Mouse (Mus musculus) kidney, adult 2 months (tissue): Measurements from ENCODE around the gene Phlda1.

Experiments used
- CTCF ChIP-seq: fragments of 200-500 bp; conservative IDR thresholded peaks from 2 replicates; pipeline ENCODE4 v1.5.1; 2011; ENCODE audit warnings: low read depth, mild to moderate bottlenecking, control low read depth, low read length, moderate library complexity, mixed read lengths; ENCODE audit not compliant: insufficient read depth, insufficient read length
- POLR2A ChIP-seq: fragments of 200-500 bp; IDR thresholded peaks from one replicate; pipeline ENCODE4 v1.6.1; 2011; ENCODE audit warnings: low read depth, low read length, control low read depth

GRCm38 (mm10) chr10:111523894-111524293, 17.8 kb downstream of the Phlda1 start:
- TF ChIP-seq CTCF (no peak), POLR2A (no peak)
